Mouse (Mus musculus): ENCODE data around the gene Camta1.

Camta1 gene

GRCm38 (mm10) chr4:151295515-151296203, 566.0 kb downstream of the Camta1 start:
- in situ Hi-C loops (cut with MboI, MseI) = no loop called here

- in situ Hi-C loops (cut with MboI, MseI) = no loop called here
Measured at GRCm38 (mm10) chr4:151288893-151289585, 572.6 kb downstream of the Camta1 start.

GRCm38 (mm10) chr4:151285905-151286445, 575.7 kb downstream of the Camta1 start:
- in situ Hi-C loops (cut with MboI, MseI) = no loop called here

- in situ Hi-C loops (cut with MboI, MseI) = no loop called here
Measured at GRCm38 (mm10) chr4:151285432-151285831, 576.2 kb downstream of the Camta1 start.

GRCm38 (mm10) chr4:151283092-151283741, 578.5 kb downstream of the Camta1 start:
- in situ Hi-C loops (cut with MboI, MseI) = no loop called here

GRCm38 (mm10) chr4:151282103-151282502, 579.6 kb downstream of the Camta1 start:
- in situ Hi-C loops (cut with MboI, MseI) = no loop called here

- in situ Hi-C loops (cut with MboI, MseI) = no loop called here
Measured at GRCm38 (mm10) chr4:151275292-151275691, 586.4 kb downstream of the Camta1 start.

- in situ Hi-C loops (cut with MboI, MseI) = no loop called here
Measured at GRCm38 (mm10) chr4:151263786-151264414, 597.8 kb downstream of the Camta1 start.

GRCm38 (mm10) chr4:151263052-151263451, 598.6 kb downstream of the Camta1 start:
- in situ Hi-C loops (cut with MboI, MseI) = no loop called here

- in situ Hi-C loops (cut with MboI, MseI) = no loop called here
Measured at GRCm38 (mm10) chr4:151256622-151257021, 605.1 kb downstream of the Camta1 start.

GRCm38 (mm10) chr4:151250824-151251223, 610.9 kb downstream of the Camta1 start:
- in situ Hi-C loops (cut with MboI, MseI) = no loop called here

GRCm38 (mm10) chr4:151245068-151245797, 616.4 kb downstream of the Camta1 start:
- in situ Hi-C loops (cut with MboI, MseI) = no loop called here

GRCm38 (mm10) chr4:151243445-151243844, 618.2 kb downstream of the Camta1 start:
- in situ Hi-C loops (cut with MboI, MseI) = no loop called here

GRCm38 (mm10) chr4:151242751-151243150, 618.9 kb downstream of the Camta1 start:
- in situ Hi-C loops (cut with MboI, MseI) = no loop called here

- in situ Hi-C loops (cut with MboI, MseI) = no loop called here
Measured at GRCm38 (mm10) chr4:151240465-151240864, 621.2 kb downstream of the Camta1 start.

- in situ Hi-C loops (cut with MboI, MseI) = no loop called here
Measured at GRCm38 (mm10) chr4:151238970-151239684, 622.5 kb downstream of the Camta1 start.

GRCm38 (mm10) chr4:151237501-151237900, 624.2 kb downstream of the Camta1 start:
- in situ Hi-C loops (cut with MboI, MseI) = no loop called here

GRCm38 (mm10) chr4:151234981-151235380, 626.7 kb downstream of the Camta1 start:
- in situ Hi-C loops (cut with MboI, MseI) = no loop called here

- in situ Hi-C loops (cut with MboI, MseI) = no loop called here
Measured at GRCm38 (mm10) chr4:151232028-151232427, 629.6 kb downstream of the Camta1 start.

- in situ Hi-C loops (cut with MboI, MseI) = no loop called here
Measured at GRCm38 (mm10) chr4:151229073-151229472, 632.6 kb downstream of the Camta1 start.

GRCm38 (mm10) chr4:151226496-151226895, 635.2 kb downstream of the Camta1 start:
- in situ Hi-C loops (cut with MboI, MseI) = no loop called here

Data from T-helper 17 cell (primary cell).